Mouse (Mus musculus): ENCODE measurements around the gene Afp.

GRCm38 (mm10) chr5:90518356-90519100 lies 28.0 kb downstream of the Afp start, which contains the start of gene Afm:
- TF ChIP-seq GATA1 (IDR thresholded peaks at IDR 0.05; ENCODE audit: low read length) (no peak), TAL1 (IDR thresholded peaks at IDR 0.05; ENCODE audit: low read length) (no peak)

Data from erythroblast, embryonic 14.5 days (primary cell).